Mouse (Mus musculus): ENCODE measurements at regions not wholly inside any gene's neighbourhood (a gene's known extent, or its start where the extent isn't known, plus 50 kb on each side); places are given as distances from the start of the nearest gene placed in this dataset.

DNA sequence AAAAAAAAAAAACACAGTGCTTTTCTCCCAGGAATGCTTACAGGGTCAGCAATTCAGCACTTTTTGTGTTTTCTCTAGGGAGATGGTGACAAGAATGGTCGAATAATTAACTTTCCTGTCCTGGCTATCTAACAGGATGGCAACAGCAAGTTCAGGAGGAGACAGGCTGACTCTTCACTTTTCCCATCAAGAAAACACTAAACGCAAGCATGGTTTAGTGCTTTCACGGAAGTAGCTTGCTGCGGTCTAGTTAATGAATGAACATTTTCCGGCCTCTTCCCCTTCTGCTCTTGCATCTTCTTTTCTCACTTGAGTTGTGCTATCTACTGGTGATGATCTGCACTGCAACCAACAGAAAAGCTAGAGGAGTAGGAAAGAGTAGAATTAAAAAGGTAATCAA, 463.6 kb upstream of the Igfbp7 start:
- TF ChIP-seq CTCF (IDR thresholded peaks at IDR 0.05; ENCODE audit: low read depth) (no peak), EP300 (optimal IDR thresholded peaks at IDR 0.05) (no peak)
